Mouse (Mus musculus) limb, embryonic 13.5 days (tissue): Measurements from ENCODE around the gene Map4k4. TPM values are rescaled to one million over a fixed set of nuclear protein-coding genes. Genes with fewer than 3 reads are reported as not detected.

ENCODE experiments used
- ATAC-seq: fragments of 200-750 bp; cut with Nextera tagmentation; 2 replicates; pipeline ENCODE4 v1.8.0; 2017; ENCODE audit warnings: low read depth, moderate number of reproducible peaks, moderate TSS enrichment; ENCODE audit not compliant: low FRiP score
- H3K27ac ChIP-seq: fragments of 300-500 bp; sonication (generic); 2 replicates; pipeline ENCODE4 v1.5.1; 2015; ENCODE audit warnings: inconsistent platforms, mild to moderate bottlenecking, moderate library complexity
- H3K27me3 ChIP-seq: fragments of 300-500 bp; sonication (generic); 2 replicates; pipeline ENCODE4 v1.6.1; 2015; ENCODE audit warnings: mild to moderate bottlenecking, inconsistent platforms
- H3K36me3 ChIP-seq: fragments of 300-500 bp; sonication (generic); 2 replicates; pipeline ENCODE4 v1.6.1; 2015; ENCODE audit warnings: inconsistent platforms, mild to moderate bottlenecking, moderate library complexity
- H3K4me1 ChIP-seq: fragments of 300-500 bp; sonication (generic); 2 replicates; pipeline ENCODE4 v1.6.1; 2015; ENCODE audit warnings: inconsistent platforms
- H3K4me2 ChIP-seq: fragments of 300-500 bp; sonication (generic); replicated peaks from 2 replicates; pipeline ENCODE4 v1.6.1; 2015; ENCODE audit warnings: inconsistent platforms, mild to moderate bottlenecking, moderate library complexity
- H3K4me3 ChIP-seq: fragments of 300-500 bp; sonication (generic); 2 replicates; pipeline ENCODE4 v1.5.1; 2015; ENCODE audit warnings: moderate library complexity, mild to moderate bottlenecking, inconsistent platforms
- H3K9ac ChIP-seq: fragments of 300-500 bp; sonication (generic); 2 replicates; pipeline ENCODE4 v1.6.1; 2015; ENCODE audit warnings: mild to moderate bottlenecking, inconsistent platforms
- H3K9me3 ChIP-seq: fragments of 300-500 bp; sonication (generic); 2 replicates; pipeline ENCODE4 v1.6.1; 2016; ENCODE audit warnings: inconsistent platforms
- WGBS: fragments of 180-500 bp; shearing (Covaris S2); methylation state at CpG from one replicate; pipeline ENCODE4 v1.1.7; 2015; 5-methylcytosine and 5-hydroxymethylcytosine counted together
- polyA plus RNA-seq: library from polyadenylated mRNA; unstranded; fragments of >200 nt; fragmentation: Nextera tagmentation; extraction: Ambion mirVana; gene quantifications from 2 replicates; pipeline ENCODE4 v1.2.1, GENCODE M21; 2015

The Map4k4 gene
- polyA plus RNA-seq, 1 experiment from 2014 or later = 49.3 TPM

DNA sequence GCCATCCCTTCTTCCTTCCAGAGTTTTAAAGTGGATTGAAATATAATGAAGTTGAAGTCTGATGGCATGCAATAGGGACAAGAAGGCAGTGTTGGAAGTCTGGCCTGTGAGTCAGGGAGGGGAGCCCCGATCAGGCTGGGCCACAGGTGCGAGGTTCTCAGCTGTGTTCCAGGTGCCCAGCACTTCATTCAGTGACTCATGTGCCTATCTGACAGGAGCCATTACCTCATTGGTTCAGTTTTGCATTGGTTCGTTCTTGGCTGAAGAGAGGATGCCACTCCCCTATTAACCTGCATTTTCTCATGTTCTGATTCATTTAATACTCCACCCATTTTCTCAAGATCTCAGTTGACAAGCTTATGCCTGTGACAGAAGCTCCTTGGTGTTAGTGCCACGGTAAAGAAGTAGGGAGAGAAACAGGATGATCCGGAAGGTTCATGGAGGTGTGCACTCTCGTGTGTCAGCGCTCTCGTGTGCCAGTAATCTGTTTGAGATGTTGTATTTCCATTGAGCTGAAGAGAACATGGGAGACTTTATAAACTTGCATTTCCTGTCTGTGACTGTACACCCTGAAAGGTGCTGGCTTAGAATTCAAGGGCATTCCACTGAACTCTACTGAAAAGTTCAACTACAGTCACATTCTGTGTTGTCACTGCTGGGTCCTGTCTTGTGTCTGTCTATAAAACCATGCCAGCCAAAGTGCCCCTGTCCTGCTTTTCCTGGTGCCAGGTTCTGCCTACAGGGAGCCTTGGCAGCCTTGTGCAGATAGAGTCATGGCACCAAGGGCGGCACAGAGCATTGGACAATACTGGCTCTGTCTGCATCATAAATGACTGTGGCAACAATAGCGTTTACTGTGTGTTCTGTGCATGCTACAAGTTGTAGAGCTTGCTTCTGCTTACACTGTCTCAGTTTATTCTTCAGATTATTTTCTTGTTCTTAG, 40.8 kb downstream of the Map4k4 start:
- no peak overlapping the region for H3K9ac ChIP-seq
- H3K27me3 ChIP-seq = no peaks in the 10 kb centered on the region
- WGBS = 73% methylated on average over 10 of the region's 10 CpGs
- ATAC-seq = no peak
- H3K27ac ChIP-seq = 0 out of 2 replicates have a peak overlapping the region, but pooled peaks have one; percentile 22
- H3K4me3 ChIP-seq = no peak overlapping the region
- no peak overlapping the region for H3K4me2 ChIP-seq
- peaks cover 7% of the 10 kb centered on the region for H3K36me3 ChIP-seq
- no peaks in the 10 kb centered on the region for H3K9me3 ChIP-seq
- H3K4me1 ChIP-seq = peaks cover 92% of the 10 kb centered on the region

DNA sequence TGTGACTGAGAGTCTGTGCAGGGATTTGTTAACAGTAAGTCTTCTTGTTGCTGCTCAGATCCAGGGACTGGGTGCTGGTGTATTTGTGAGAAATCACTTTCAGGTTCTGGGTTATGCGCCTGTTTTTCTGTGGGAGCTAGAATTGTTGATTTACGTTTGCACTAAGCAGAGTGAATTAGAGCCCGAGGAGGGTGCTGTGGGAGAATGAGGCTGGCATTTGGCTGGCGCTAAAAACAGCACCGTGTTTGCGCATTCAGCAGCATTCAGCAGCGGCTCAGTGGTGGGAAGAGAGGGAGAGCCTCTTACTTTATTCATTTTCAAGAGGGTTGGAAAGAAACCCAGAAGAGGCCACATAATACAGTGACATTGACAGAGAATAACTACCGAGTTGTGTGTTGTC, 42.2 kb downstream of the Map4k4 start:
- no peak for ATAC-seq
- peak overlapping the region; percentile 29; the same call in 1 of the 2 replicates for H3K27ac ChIP-seq
- H3K4me3 ChIP-seq = no peak overlapping the region
- H3K4me2 ChIP-seq = peak overlapping the region; percentile 23; the same call in 1 of the 2 replicates
- H3K9me3 ChIP-seq = no peaks in the 10 kb centered on the region
- 30% methylated on average over 8 of the region's 8 CpGs for WGBS
- no peak overlapping the region for H3K9ac ChIP-seq
- H3K36me3 ChIP-seq = peaks cover 7% of the 10 kb centered on the region
- no peaks in the 10 kb centered on the region for H3K27me3 ChIP-seq
- H3K4me1 ChIP-seq = peaks cover 91% of the 10 kb centered on the region

- WGBS = 52% methylated on average over 5 of the region's 5 CpGs
- Histone ChIP-seq H3K36me3 (peaks cover 3% of the 10 kb centered on the region; the same call in 1 of the 2 replicates), H3K27ac (no peak overlapping the region), H3K9ac (no peak overlapping the region), H3K4me2 (no peak overlapping the region), H3K27me3 (no peaks in the 10 kb centered on the region), H3K4me3 (no peak overlapping the region), H3K4me1 (peaks cover 91% of the 10 kb centered on the region), H3K9me3 (no peaks in the 10 kb centered on the region)
- ATAC-seq = no peak
Observed at GRCm38 (mm10) chr1:39944306-39944971, 43.7 kb downstream of the Map4k4 start.

GRCm38 (mm10) chr1:39944972-39945323, 44.2 kb downstream of the Map4k4 start:
- no peak overlapping the region for H3K4me2 ChIP-seq
- peaks cover 92% of the 10 kb centered on the region for H3K4me1 ChIP-seq
- no peak overlapping the region for H3K4me3 ChIP-seq
- H3K9ac ChIP-seq = no peak overlapping the region
- no peak overlapping the region for H3K27ac ChIP-seq
- H3K27me3 ChIP-seq = no peaks in the 10 kb centered on the region
- no peaks in the 10 kb centered on the region for H3K9me3 ChIP-seq
- no peak for ATAC-seq
- H3K36me3 ChIP-seq = no peaks in the 10 kb centered on the region
- 53% methylated on average over 4 of the region's 4 CpGs for WGBS

- no peak overlapping the region for H3K4me3 ChIP-seq
- H3K27ac ChIP-seq = no peak overlapping the region
- ATAC-seq = no peak
- no peak overlapping the region for H3K9ac ChIP-seq
- H3K4me2 ChIP-seq = no peak overlapping the region
- no peaks in the 10 kb centered on the region for H3K36me3 ChIP-seq
- peaks cover 91% of the 10 kb centered on the region for H3K4me1 ChIP-seq
- WGBS = 61% methylated on average over 4 of the region's 4 CpGs
- H3K27me3 ChIP-seq = no peaks in the 10 kb centered on the region
- no peaks in the 10 kb centered on the region for H3K9me3 ChIP-seq
Observed at GRCm38 (mm10) chr1:39946391-39946790, 45.7 kb downstream of the Map4k4 start.

GRCm38 (mm10) chr1:39947179-39947578, 46.5 kb downstream of the Map4k4 start:
- no peak for ATAC-seq
- peaks cover 90% of the 10 kb centered on the region for H3K4me1 ChIP-seq
- peak overlapping the region; percentile 76 for H3K27ac ChIP-seq

DNA sequence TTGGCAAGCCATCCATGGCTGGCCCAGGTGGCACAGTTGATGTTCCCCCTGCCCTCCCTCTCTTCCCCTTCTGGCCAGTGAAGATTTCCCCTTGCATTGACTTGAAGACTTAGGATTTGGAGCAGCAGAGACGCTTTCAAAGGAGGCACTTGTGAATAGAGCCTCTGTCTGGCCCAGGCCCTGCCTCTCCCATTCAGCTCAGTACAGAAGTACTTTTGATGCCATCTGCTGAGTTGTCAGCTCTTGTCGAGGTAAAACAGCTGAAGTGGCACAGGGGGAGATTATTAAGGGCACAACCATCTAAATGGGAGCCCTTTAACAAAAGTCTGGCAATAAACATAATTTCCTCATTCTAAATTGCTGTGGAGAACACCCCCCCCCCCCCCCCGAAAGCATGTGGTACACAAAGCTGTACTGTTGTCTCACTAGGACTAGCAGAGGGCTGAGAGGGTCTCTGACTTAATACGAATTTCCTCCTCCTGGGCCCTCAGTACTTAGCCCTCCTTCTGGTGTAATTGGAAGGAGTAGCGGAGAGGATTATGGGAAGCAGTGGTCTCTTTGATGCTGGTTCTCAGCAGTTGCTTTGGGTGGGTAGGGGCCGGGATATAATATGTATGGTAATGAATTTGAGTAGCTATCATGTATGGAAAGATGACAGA, 47.1 kb downstream of the Map4k4 start:
- H3K36me3 ChIP-seq = no peaks in the 10 kb centered on the region
- no peaks in the 10 kb centered on the region for H3K9me3 ChIP-seq
- peak; percentile 45; the same call in 1 of the 2 replicates for ATAC-seq
- peaks cover 90% of the 10 kb centered on the region for H3K4me1 ChIP-seq
- H3K27me3 ChIP-seq = no peaks in the 10 kb centered on the region
- H3K4me2 ChIP-seq = no peak overlapping the region
- no peak overlapping the region for H3K4me3 ChIP-seq
- H3K9ac ChIP-seq = no peak overlapping the region
- H3K27ac ChIP-seq = peak overlapping the region; percentile 76
- WGBS = 33% methylated on average over 6 of the region's 6 CpGs

More at GRCm38 (mm10) chr1:39947179-39947578, 46.5 kb downstream of the Map4k4 start:
- H3K27me3 ChIP-seq = no peaks in the 10 kb centered on the region
- no peaks in the 10 kb centered on the region for H3K36me3 ChIP-seq
- H3K4me2 ChIP-seq = no peak overlapping the region
- no peaks in the 10 kb centered on the region for H3K9me3 ChIP-seq
- H3K4me3 ChIP-seq = no peak overlapping the region
- no peak overlapping the region for H3K9ac ChIP-seq
- 63% methylated on average over 6 of the region's 6 CpGs for WGBS

DNA sequence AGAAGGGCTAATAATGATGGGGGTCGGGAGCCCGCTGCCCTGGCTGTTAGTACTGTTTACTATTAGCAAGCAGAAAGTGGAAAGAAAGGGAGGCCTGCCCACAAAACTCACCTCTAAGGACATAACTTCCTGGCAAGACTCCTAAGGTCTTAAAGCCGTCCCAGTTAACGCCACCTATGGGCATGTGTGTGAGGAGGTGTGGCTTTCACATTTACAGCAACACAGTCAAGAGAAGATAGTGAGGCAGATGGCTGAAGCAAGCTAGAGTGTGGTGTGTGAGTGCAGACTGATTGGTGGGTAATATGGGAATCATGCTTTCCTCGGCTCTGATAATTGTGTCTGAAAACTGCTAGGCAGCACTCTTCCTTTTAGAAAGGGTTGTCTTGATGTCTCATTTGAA, 48.5 kb downstream of the Map4k4 start:
- Histone ChIP-seq H3K4me1 (peaks cover 91% of the 10 kb centered on the region), H3K9me3 (no peaks in the 10 kb centered on the region), H3K4me2 (0 out of 2 replicates have a peak overlapping the region, but pooled peaks have one; percentile 11), H3K27ac (no peak overlapping the region; the same call in 1 of the 2 replicates), H3K4me3 (no peak overlapping the region), H3K27me3 (no peaks in the 10 kb centered on the region), H3K9ac (no peak overlapping the region), H3K36me3 (no peaks in the 10 kb centered on the region)
- 20% methylated on average over 5 of the region's 5 CpGs for WGBS
- ATAC-seq = no peak

DNA sequence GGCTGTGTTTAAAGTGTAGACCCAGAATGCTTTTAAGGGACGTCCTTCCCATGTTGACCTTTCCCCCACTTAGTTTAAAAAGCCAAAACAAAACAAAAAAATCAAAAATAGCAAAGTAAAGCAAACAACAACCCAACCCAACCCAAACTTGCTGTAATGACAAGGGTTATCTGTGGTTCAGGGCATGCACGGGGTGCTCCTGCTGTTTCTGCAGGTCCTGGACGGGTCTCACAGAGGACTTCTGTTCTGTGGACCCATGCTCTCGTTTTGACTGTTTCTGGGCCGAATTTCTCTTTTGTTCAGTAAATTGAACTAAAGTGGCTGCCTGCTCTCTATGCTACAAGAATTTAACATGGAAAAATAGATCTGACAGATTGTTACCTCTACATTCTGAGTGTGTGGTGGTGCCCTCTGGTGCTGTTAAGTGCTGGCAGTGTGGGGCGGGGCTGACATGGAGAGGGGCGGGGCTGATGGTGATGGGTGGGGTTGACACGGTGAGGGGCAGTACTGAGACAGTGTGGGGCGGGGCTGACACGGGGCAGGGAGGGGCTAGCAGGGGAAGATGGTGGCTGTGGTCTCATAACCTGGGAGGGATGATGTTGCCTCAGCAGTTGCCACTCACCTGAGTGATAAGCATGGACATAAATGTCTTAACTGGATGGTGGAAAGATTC, 49.2 kb downstream of the Map4k4 start:
- no peak overlapping the region for H3K9ac ChIP-seq
- no peak overlapping the region for H3K4me2 ChIP-seq
- H3K27ac ChIP-seq = peak overlapping the region; percentile 10; the same call in 1 of the 2 replicates
- no peak overlapping the region for H3K4me3 ChIP-seq
- H3K36me3 ChIP-seq = no peaks in the 10 kb centered on the region
- ATAC-seq = 0 out of 2 replicates have a peak, but pooled peaks have one; percentile 41
- no peaks in the 10 kb centered on the region for H3K27me3 ChIP-seq
- H3K9me3 ChIP-seq = no peaks in the 10 kb centered on the region
- H3K4me1 ChIP-seq = peaks cover 91% of the 10 kb centered on the region
- 39% methylated on average over 10 of the region's 10 CpGs for WGBS

GRCm38 (mm10) chr1:39950590-39950989, 49.9 kb downstream of the Map4k4 start:
- Histone ChIP-seq H3K27ac (peak overlapping the region; percentile 10; the same call in 1 of the 2 replicates), H3K27me3 (no peaks in the 10 kb centered on the region), H3K9ac (no peak overlapping the region), H3K36me3 (no peaks in the 10 kb centered on the region), H3K4me2 (no peak overlapping the region), H3K9me3 (no peaks in the 10 kb centered on the region), H3K4me3 (no peak overlapping the region), H3K4me1 (peaks cover 92% of the 10 kb centered on the region)
- 41% methylated on average over 3 of the region's 3 CpGs for WGBS
- no peak for ATAC-seq

DNA sequence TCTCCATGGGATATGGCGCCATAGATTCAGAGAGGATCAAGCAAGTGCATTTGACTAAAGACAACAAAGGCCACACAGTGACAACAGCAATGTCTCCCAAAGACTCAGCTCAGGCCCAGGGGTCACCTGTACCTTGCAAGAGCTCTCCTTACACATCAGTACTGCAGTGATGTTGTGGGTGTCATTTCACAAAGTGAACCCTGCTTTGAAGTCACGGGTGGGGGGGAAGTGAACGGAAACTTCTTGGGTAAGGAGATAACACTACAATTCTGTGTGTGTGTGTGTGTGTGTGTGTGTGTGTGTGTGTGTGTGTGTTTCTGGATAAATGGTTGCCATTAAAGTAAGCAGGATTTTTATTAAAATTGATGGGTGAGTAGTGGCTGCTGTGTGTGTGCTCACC, 53.9 kb downstream of the Map4k4 start:
- H3K9ac ChIP-seq = no peak overlapping the region
- H3K4me1 ChIP-seq = peaks cover 95% of the 10 kb centered on the region
- H3K4me2 ChIP-seq = no peak overlapping the region
- ATAC-seq = no peak
- no peaks in the 10 kb centered on the region for H3K9me3 ChIP-seq
- H3K27ac ChIP-seq = no peak overlapping the region
- no peaks in the 10 kb centered on the region for H3K27me3 ChIP-seq
- no peak overlapping the region for H3K4me3 ChIP-seq
- WGBS = 87% methylated on average over 3 of the region's 3 CpGs
- no peaks in the 10 kb centered on the region for H3K36me3 ChIP-seq
